Mouse (Mus musculus): ENCODE results near the gene Ceacam20. TPM values are rescaled to one million over a fixed set of nuclear protein-coding genes. Genes with fewer than 3 reads are reported as not detected.

Gene Ceacam20
- total RNA-seq (2014; rRNA removed) (not detected in 2 replicates), polyA plus RNA-seq (2015; fragmentation: Nextera tagmentation; extraction: Ambion mirVana) (not detected in 2 replicates)

DNA sequence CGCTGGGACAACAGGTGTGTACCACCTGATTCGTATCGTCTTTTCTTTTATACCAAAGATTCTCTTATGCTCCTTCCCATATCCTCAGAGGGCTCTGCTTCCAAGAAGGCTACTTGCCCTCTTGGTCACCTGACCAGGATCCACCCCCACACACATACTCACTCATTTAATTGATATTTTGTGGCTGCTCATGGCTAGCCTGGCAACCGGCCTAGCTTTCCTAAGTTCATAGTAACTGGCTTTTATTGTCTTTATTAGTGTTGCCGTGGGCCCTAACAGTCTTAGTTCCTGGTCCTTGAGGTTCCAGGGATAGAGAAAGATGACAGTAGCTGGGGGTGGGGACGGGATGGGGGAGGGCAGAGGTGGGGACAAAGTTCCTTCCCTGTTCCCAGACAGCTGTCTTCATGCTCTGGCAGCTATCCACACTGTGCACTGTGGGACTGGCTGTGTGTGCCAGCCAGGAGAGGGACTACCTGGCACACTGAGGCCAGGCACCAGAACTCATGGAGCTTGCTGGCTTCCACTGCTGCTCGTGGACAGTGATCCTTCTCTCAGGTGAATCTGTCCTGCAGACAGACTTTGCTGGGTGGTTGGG is at the start of gene Ceacam20:
Gene Ceacam20 (plus strand): TSS at position 428 of the 595 bp plus-strand sequence.
- H3K27ac ChIP-seq: no peak within 1 kb of the TSS
- H3K9me3 ChIP-seq (ENCODE audit: low read length): peaks cover 7% of the 10 kb centered on the region
- H3K4me1 ChIP-seq (ENCODE audit: insufficient read depth, low read length): no peaks in the 10 kb centered on the region
- no peak for ATAC-seq
- H3K36me3 ChIP-seq (ENCODE audit: insufficient read depth, low read length): no peaks in the 10 kb centered on the region
- 75% methylated on average over 7 of the region's 7 CpGs for WGBS
- TF ChIP-seq CTCF (IDR thresholded peaks at IDR 0.05; ENCODE audit: low read depth): no peak
- no peak for DNase-seq (ENCODE audit: low spot score)
- H3K4me3 ChIP-seq (ENCODE audit: low read length): no peak within 1 kb of the TSS
- H3K9ac ChIP-seq (replicated peaks; ENCODE audit: low read length): no peak within 1 kb of the TSS
- H3K27me3 ChIP-seq (ENCODE audit: insufficient read depth, low read length): no peaks in the 10 kb centered on the region
- no peak within 1 kb of the TSS for H3K4me2 ChIP-seq (ENCODE audit: low read depth, low read length)

GRCm38 (mm10) chr7:19920166-19920505 is 45.1 kb upstream of the Ceacam20 start:
- no peak for ATAC-seq
- peak overlapping the region; percentile 68 for H3K4me2 ChIP-seq (ENCODE audit: low read depth, low read length)
- H3K27me3 ChIP-seq (ENCODE audit: insufficient read depth, low read length): no peaks in the 10 kb centered on the region
- no peaks in the 10 kb centered on the region; the same call in 1 of the 2 replicates for H3K36me3 ChIP-seq (ENCODE audit: insufficient read depth, low read length)
- peak overlapping the region; percentile 95; the same call in 1 of the 2 replicates for H3K27ac ChIP-seq
- peak overlapping the region; percentile 78; the same call in 1 of the 2 replicates for H3K9ac ChIP-seq (replicated peaks; ENCODE audit: low read length)
- H3K4me1 ChIP-seq (ENCODE audit: insufficient read depth, low read length): no peaks in the 10 kb centered on the region
- H3K9me3 ChIP-seq (ENCODE audit: low read length): no peaks in the 10 kb centered on the region
- H3K4me3 ChIP-seq (ENCODE audit: low read length): peak overlapping the region; percentile 73
- DNase-seq (ENCODE audit: low spot score): no peak
- 31% methylated on average over 4 of the region's 4 CpGs for WGBS
- TF ChIP-seq CTCF (IDR thresholded peaks at IDR 0.05; ENCODE audit: low read depth): no peak

- peak within 1 kb of the TSS; percentile 73 for H3K4me3 ChIP-seq (ENCODE audit: low read length)
- under 1% methylated on average over 60 of the region's 60 CpGs for WGBS
- no peaks in the 10 kb centered on the region for H3K4me1 ChIP-seq (ENCODE audit: insufficient read depth, low read length)
- peak within 1 kb of the TSS; percentile 95 for H3K27ac ChIP-seq
- ATAC-seq (peak; percentile 85), DNase-seq (ENCODE audit: low spot score) (peak; percentile 86)
- H3K9ac ChIP-seq (replicated peaks; ENCODE audit: low read length): peak within 1 kb of the TSS; percentile 78
- H3K36me3 ChIP-seq (ENCODE audit: insufficient read depth, low read length): no peaks in the 10 kb centered on the region; the same call in 1 of the 2 replicates
- TF ChIP-seq CTCF (IDR thresholded peaks at IDR 0.05; ENCODE audit: low read depth): peak; percentile 39
- peak within 1 kb of the TSS; percentile 68 for H3K4me2 ChIP-seq (ENCODE audit: low read depth, low read length)
- no peaks in the 10 kb centered on the region for H3K27me3 ChIP-seq (ENCODE audit: insufficient read depth, low read length)
- no peaks in the 10 kb centered on the region for H3K9me3 ChIP-seq (ENCODE audit: low read length)
Observed at GRCm38 (mm10) chr7:19920506-19921261, 44.5 kb upstream of the Ceacam20 start, which contains the start of gene Pvr. Gene Pvr, minus strand, starts transcription at chr7:19921160.

DNA sequence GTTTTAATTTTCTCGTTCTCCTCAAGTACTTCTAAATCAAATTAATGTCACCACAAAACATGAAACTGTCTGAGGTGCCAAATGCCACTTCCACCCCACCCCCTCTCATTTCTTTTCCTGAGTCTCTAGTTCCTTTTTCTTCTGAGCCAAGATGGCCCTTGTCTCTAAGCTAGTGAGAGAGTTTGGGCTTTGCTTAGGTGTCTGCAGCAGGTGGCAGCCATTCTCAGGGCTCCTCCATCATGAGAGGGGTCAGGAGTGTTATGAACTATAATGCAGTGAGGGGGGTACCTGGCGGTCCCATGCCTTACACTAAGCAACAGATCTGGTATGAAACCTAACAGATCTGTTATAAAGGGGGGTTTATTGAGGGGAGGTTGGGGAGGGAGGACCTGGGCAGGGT is 41.9 kb upstream of the Ceacam20 start:
- WGBS: 45% methylated on average over 2 of the region's 2 CpGs
- H3K4me3 ChIP-seq (ENCODE audit: low read length): no peak overlapping the region
- H3K4me2 ChIP-seq (ENCODE audit: low read depth, low read length): no peak overlapping the region
- TF ChIP-seq CTCF (IDR thresholded peaks at IDR 0.05; ENCODE audit: low read depth): no peak
- no peaks in the 10 kb centered on the region for H3K27me3 ChIP-seq (ENCODE audit: insufficient read depth, low read length)
- no peak overlapping the region for H3K27ac ChIP-seq
- no peak for ATAC-seq
- no peaks in the 10 kb centered on the region for H3K4me1 ChIP-seq (ENCODE audit: insufficient read depth, low read length)
- DNase-seq (ENCODE audit: low spot score): no peak
- no peak overlapping the region for H3K9ac ChIP-seq (replicated peaks; ENCODE audit: low read length)
- H3K36me3 ChIP-seq (ENCODE audit: insufficient read depth, low read length): no peaks in the 10 kb centered on the region
- H3K9me3 ChIP-seq (ENCODE audit: low read length): no peaks in the 10 kb centered on the region

DNA sequence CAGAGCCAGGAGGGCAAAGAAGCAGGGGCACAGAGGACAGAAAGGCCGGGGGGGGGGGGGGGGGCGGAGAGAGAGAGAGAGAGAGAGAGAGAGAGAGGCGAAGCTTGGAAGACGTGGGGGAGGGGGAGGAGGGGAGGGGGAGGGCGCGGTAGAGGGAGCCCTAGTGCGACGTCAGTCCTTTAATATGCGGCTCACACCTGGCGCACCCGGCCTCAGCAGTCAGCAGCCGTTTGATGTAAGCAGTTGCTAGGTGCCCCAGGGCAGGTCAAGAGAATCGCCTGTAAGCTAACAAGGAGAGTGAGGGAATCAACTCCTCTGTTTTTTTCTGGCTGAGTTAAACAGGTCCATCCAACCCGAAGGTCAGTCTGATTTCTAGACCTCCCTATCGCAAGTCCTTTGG is 41.4 kb upstream of the Ceacam20 start:
- H3K9me3 ChIP-seq (ENCODE audit: low read length): no peaks in the 10 kb centered on the region
- H3K36me3 ChIP-seq (ENCODE audit: insufficient read depth, low read length): no peaks in the 10 kb centered on the region
- peak; percentile 30 for DNase-seq (ENCODE audit: low spot score)
- H3K4me2 ChIP-seq (ENCODE audit: low read depth, low read length): no peak overlapping the region
- no peak overlapping the region for H3K4me3 ChIP-seq (ENCODE audit: low read length)
- TF ChIP-seq CTCF (IDR thresholded peaks at IDR 0.05; ENCODE audit: low read depth): no peak
- 11% methylated on average over 13 of the region's 15 CpGs for WGBS
- ATAC-seq: no peak
- no peak overlapping the region for H3K9ac ChIP-seq (replicated peaks; ENCODE audit: low read length)
- H3K27ac ChIP-seq: no peak overlapping the region
- no peaks in the 10 kb centered on the region for H3K27me3 ChIP-seq (ENCODE audit: insufficient read depth, low read length)
- H3K4me1 ChIP-seq (ENCODE audit: insufficient read depth, low read length): no peaks in the 10 kb centered on the region

DNA sequence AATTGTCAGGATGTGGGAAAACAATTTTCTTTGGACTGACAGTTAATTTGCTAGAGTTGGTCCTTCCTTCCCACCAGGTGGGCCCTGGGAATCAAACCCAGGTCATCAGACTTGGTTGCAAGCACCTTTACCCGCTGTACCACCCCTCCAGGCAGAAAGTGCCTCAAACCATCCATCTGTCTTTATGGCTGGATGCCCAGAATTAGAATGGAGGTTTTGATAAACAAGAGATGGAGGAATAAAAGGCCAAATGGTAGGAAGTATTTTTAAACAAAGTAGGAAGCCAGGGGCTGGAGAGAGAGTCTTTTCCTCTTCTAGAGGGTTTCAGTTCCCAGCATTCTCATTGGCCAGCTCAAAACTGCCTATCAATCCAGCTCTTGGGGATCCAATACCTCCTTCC is 39.8 kb upstream of the Ceacam20 start:
- Histone ChIP-seq H3K9ac (replicated peaks; ENCODE audit: low read length) (no peak overlapping the region), H3K4me1 (ENCODE audit: insufficient read depth, low read length) (no peaks in the 10 kb centered on the region), H3K27me3 (ENCODE audit: insufficient read depth, low read length) (no peaks in the 10 kb centered on the region), H3K4me2 (ENCODE audit: low read depth, low read length) (no peak overlapping the region), H3K27ac (no peak overlapping the region), H3K36me3 (ENCODE audit: insufficient read depth, low read length) (no peaks in the 10 kb centered on the region), H3K4me3 (ENCODE audit: low read length) (no peak overlapping the region), H3K9me3 (ENCODE audit: low read length) (no peaks in the 10 kb centered on the region)
- ATAC-seq (no peak), DNase-seq (ENCODE audit: low spot score) (no peak)
- 57% methylated on average over 1 of the region's 1 CpGs for WGBS
- TF ChIP-seq CTCF (IDR thresholded peaks at IDR 0.05; ENCODE audit: low read depth): no peak
